Mouse (Mus musculus) ES-Bruce4 (cell line): ENCODE data around the gene Rab40c.
A peak's percentile ranks its signal among the peaks of the same experiment; 100 is the strongest.

ENCODE experiments used
- CTCF ChIP-seq: IDR thresholded peaks from one replicate; pipeline ENCODE4 v1.8.1; 2011; ENCODE audit warnings: low read depth, low read length
- EP300 ChIP-seq: IDR thresholded peaks from 2 replicates; pipeline ENCODE4 v1.6.1; 2011; ENCODE audit warnings: low read depth, low read length; ENCODE audit not compliant: insufficient read depth
- POLR2A ChIP-seq: IDR thresholded peaks from one replicate; pipeline ENCODE4 v1.8.1; 2011; ENCODE audit warnings: low read length; ENCODE audit not compliant: insufficient read depth

- TF ChIP-seq POLR2A (no peak), EP300 (0 out of 2 replicates have a peak, but pooled peaks have one; percentile 26), CTCF (no peak)
Measured at GRCm38 (mm10) chr17:25832436-25833290, 86.9 kb downstream of the Rab40c start.
